Mouse (Mus musculus): Measurements from ENCODE around the gene Cdk6.

DNA sequence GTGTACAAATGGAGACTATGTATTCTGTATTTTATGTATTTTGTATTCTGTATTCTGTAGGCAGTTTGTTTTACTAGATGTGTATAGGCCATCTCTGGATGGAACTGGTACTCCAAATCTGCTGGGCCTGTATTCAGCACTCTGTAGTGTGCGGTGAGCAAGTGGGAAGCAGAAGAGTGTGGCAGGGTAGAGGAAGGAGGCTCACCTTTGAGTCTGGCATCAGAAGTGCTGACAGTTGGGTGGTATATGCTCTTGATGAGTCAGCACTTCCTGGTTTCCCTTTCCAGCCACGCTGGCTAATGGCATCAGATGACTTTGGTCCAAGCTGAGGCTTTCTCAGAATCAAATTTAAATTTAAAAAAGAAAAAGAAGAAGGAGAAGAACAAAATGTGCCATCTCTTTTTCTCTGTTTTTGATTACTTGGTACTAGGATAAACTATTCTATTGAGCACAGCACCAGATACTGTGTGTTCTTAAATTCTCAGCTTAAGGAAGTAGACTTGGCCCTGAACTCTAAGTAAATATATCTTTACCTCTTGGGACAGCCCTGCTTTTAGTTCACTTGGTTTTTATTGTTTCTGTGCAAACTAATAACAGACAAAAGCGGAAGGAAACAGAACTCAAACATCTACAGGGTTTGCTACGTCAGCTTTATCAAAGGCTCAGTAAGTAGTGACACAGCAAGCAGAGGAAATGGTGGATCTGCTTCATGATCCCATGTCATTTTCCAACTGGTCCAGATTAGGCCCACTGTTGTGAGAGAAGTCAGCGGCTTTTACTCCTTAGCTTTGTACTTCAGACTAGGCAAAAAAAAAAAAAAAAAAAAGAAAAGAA lies 17.6 kb downstream of the Cdk6 start:
- TF ChIP-seq POLR2AphosphoS2 (IDR thresholded peaks at IDR 0.05; ENCODE audit: insufficient read length, low read depth): no peak
- no peak for TF ChIP-seq CEBPB (IDR thresholded peaks at IDR 0.05; ENCODE audit: insufficient read depth, poor library complexity, severe bottlenecking)
- TF ChIP-seq E2F4 (IDR thresholded peaks at IDR 0.05; ENCODE audit: insufficient read depth): no peak
- TF ChIP-seq POLR2A (IDR thresholded peaks at IDR 0.05; ENCODE audit: insufficient read length, low read depth): no peak
- TF ChIP-seq TCF12 (IDR thresholded peaks at IDR 0.05; ENCODE audit: insufficient read depth, poor library complexity, severe bottlenecking): no peak
- TF ChIP-seq MYOD1 (IDR thresholded peaks at IDR 0.05; ENCODE audit: control insufficient read depth in 1 of 3, insufficient read length in 2 of 3, low read depth in 2 of 3): no peak
- TF ChIP-seq MAX (IDR thresholded peaks at IDR 0.05; ENCODE audit: low read depth): no peak
- TF ChIP-seq USF1 (IDR thresholded peaks at IDR 0.05; ENCODE audit: low read depth): no peak
- no peak for TF ChIP-seq MYOG (IDR thresholded peaks at IDR 0.05; ENCODE audit: control insufficient read depth in 1 of 3, insufficient read depth in 1 of 3, insufficient read length in 2 of 3, low read depth in 2 of 3)
- TF ChIP-seq SRF (IDR thresholded peaks at IDR 0.05; ENCODE audit: control insufficient read depth, insufficient read length, low read depth): no peak
- no peak for TF ChIP-seq REST (IDR thresholded peaks at IDR 0.05; ENCODE audit: insufficient read depth, insufficient read length)
- no peak for TF ChIP-seq TCF3 (IDR thresholded peaks at IDR 0.05; ENCODE audit: insufficient read length, low read depth)

Data from myocyte (in vitro differentiated cells).